Mouse (Mus musculus) adrenal gland, postnatal 4 days (tissue): ENCODE data around the gene Ctnnd2. TPM values are rescaled to one million over a fixed set of nuclear protein-coding genes. Genes with fewer than 3 reads are reported as not detected.

ENCODE experiments used
- DNase-seq, 2 experiments: peaks; one replicate each; pipeline ENCODE4 v3.0.0; 2021 to 2022; ENCODE audit warnings: low spot score in 2 of 2, mixed read lengths in 2 of 2
- total RNA-seq, 2 experiments: library from RNA; stranded (reverse); gene quantifications; 2 replicates each; pipeline ENCODE4 v1.2.3; 2021

Gene Ctnnd2
- total RNA-seq, 2 experiments from 2014 or later = 10.2 to 10.4 TPM

- DNase-seq = no peak
Observed at GRCm38 (mm10) chr15:31056145-31056544, 883.8 kb downstream of the Ctnnd2 start.

- DNase-seq = no peak
Observed at GRCm38 (mm10) chr15:31058315-31058714, 885.9 kb downstream of the Ctnnd2 start.

DNA sequence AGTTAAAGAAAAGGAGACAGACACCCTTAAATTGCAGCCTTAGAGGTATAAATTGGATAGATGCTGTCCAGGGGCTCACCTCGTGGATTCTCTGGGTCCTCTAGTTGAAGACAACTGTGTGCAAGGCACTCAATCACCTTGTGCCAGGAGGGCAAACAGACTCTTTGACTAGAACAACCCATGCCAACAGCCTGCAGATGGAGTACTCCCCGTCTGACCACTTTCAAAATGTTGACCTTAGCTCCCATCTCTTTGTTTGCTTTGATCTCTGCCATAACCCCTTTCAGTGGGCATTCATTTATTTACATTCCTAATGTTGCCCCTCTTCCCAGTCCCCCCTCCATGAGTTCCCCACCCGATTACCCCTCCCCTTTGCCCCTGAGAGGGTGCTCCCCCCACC is 891.3 kb downstream of the Ctnnd2 start:
- DNase-seq = no peak

- DNase-seq = no peak
Observed at GRCm38 (mm10) chr15:31068127-31068526, 895.7 kb downstream of the Ctnnd2 start.

GRCm38 (mm10) chr15:31070311-31070710 is 897.9 kb downstream of the Ctnnd2 start:
- DNase-seq = no peak
